Mouse (Mus musculus) hindbrain, postnatal 0 days (tissue): ENCODE results near the gene Gm7168. TPM values are rescaled to one million over a fixed set of nuclear protein-coding genes. Genes with fewer than 3 reads are reported as not detected.
"Not testable (repeated sequence)": the region's sequence is repeated elsewhere in the genome, so short reads cannot be mapped to it uniquely, and the experiment has no call there.

ENCODE experiments used
- ATAC-seq: fragments of 200-750 bp; cut with Nextera tagmentation; 2 replicates; pipeline ENCODE4 v1.8.0; 2017; ENCODE audit warnings: mild to moderate bottlenecking, moderate TSS enrichment, moderate library complexity
- DNase-seq: peaks from one replicate; pipeline ENCODE4 v3.0.0-alpha.2; 2015; ENCODE audit warnings: low spot score
- H3K27ac ChIP-seq: fragments of 300-500 bp; sonication (generic); 2 replicates; pipeline ENCODE4 v1.5.1; 2014; ENCODE audit warnings: mild to moderate bottlenecking
- H3K27me3 ChIP-seq: fragments of 300-500 bp; sonication (generic); 2 replicates; pipeline ENCODE4 v1.6.1; 2014; ENCODE audit warnings: low read length, mixed read lengths; ENCODE audit not compliant: insufficient read depth
- H3K36me3 ChIP-seq: fragments of 300-500 bp; sonication (generic); 2 replicates; pipeline ENCODE4 v1.6.1; 2014; ENCODE audit warnings: low read length, mixed read lengths; ENCODE audit not compliant: insufficient read depth
- H3K4me1 ChIP-seq: fragments of 300-500 bp; sonication (generic); 2 replicates; pipeline ENCODE4 v1.6.1; 2014; ENCODE audit warnings: antibody characterized with exemption, low read length, mixed read lengths; ENCODE audit not compliant: insufficient read depth
- H3K4me2 ChIP-seq: fragments of 300-500 bp; sonication (generic); 2 replicates; pipeline ENCODE4 v1.6.1; 2014; ENCODE audit warnings: low read depth, mild to moderate bottlenecking, low read length, moderate library complexity, mixed read lengths
- H3K4me3 ChIP-seq: fragments of 300-500 bp; sonication (generic); 2 replicates; pipeline ENCODE4 v1.5.1; 2014; ENCODE audit warnings: low read length
- H3K9ac ChIP-seq: fragments of 300-500 bp; sonication (generic); replicated peaks from 2 replicates; pipeline ENCODE4 v1.6.1; 2014; ENCODE audit warnings: mild to moderate bottlenecking, low read length, moderate library complexity, mixed read lengths
- H3K9me3 ChIP-seq: fragments of 300-500 bp; sonication (generic); 2 replicates; pipeline ENCODE4 v1.6.1; 2016; ENCODE audit warnings: low read length, mixed read lengths
- CTCF ChIP-seq: IDR thresholded peaks from 2 replicates; pipeline ENCODE4 v1.5.1; 2016; ENCODE audit warnings: antibody characterized with exemption, control low read depth, low read depth
- WGBS: fragments of 180-500 bp; shearing (Covaris S2); extraction: QIAGEN DNeasy Blood & Tissue Kit; methylation state at CpG from one replicate; pipeline ENCODE4 v1.1.7; 2014; 5-methylcytosine and 5-hydroxymethylcytosine counted together
- polyA plus RNA-seq: library from polyadenylated mRNA; unstranded; fragments of >200 nt; fragmentation: Nextera tagmentation; extraction: Ambion mirVana; gene quantifications from 2 replicates; pipeline ENCODE4 v1.2.1, GENCODE M21; 2015
- total RNA-seq: library from RNA; depleted of rRNA; stranded (reverse); fragments of >200 nt; gene quantifications from 2 replicates; pipeline ENCODE4 v1.2.3, GENCODE M21; 2014

The Gm7168 gene
- total and polyA plus RNA-seq, 2 experiments from 2014 or later: not detected

- no peaks in the 10 kb centered on the region for H3K4me1 ChIP-seq
- H3K27ac ChIP-seq: no peak overlapping the region
- no peaks in the 10 kb centered on the region for H3K27me3 ChIP-seq
- H3K36me3 ChIP-seq: no peaks in the 10 kb centered on the region
- no peaks in the 10 kb centered on the region for H3K9me3 ChIP-seq
- TF ChIP-seq CTCF: no peak
- H3K4me2 ChIP-seq: no peak overlapping the region
- no peak for DNase-seq
- WGBS: 73% methylated on average over 4 of the region's 4 CpGs
- H3K4me3 ChIP-seq: no peak overlapping the region
- ATAC-seq: no peak
- H3K9ac ChIP-seq: no peak overlapping the region
These were observed 33.6 kb upstream of the Gm7168 start for GRCm38 (mm10) chr17:13914531-13914930.

- H3K4me1 ChIP-seq: no peaks in the 10 kb centered on the region
- H3K4me3 ChIP-seq: no peak overlapping the region
- no peak for DNase-seq
- ATAC-seq: no peak
- no peaks in the 10 kb centered on the region for H3K27me3 ChIP-seq
- no peak for TF ChIP-seq CTCF
- no peak overlapping the region for H3K9ac ChIP-seq
- no peaks in the 10 kb centered on the region for H3K36me3 ChIP-seq
- H3K4me2 ChIP-seq: no peak overlapping the region
- no peak overlapping the region for H3K27ac ChIP-seq
- WGBS: 73% methylated on average over 2 of the region's 2 CpGs
- H3K9me3 ChIP-seq: no peaks in the 10 kb centered on the region
These were observed 27.4 kb upstream of the Gm7168 start for GRCm38 (mm10) chr17:13920771-13921170.

GRCm38 (mm10) chr17:13923418-13923817, 24.8 kb upstream of the Gm7168 start:
- Histone ChIP-seq H3K4me3 (no peak overlapping the region), H3K36me3 (no peaks in the 10 kb centered on the region), H3K9me3 (no peaks in the 10 kb centered on the region), H3K4me1 (no peaks in the 10 kb centered on the region), H3K27me3 (no peaks in the 10 kb centered on the region), H3K4me2 (no peak overlapping the region), H3K9ac (no peak overlapping the region), H3K27ac (no peak overlapping the region)
- DNase-seq (peak; percentile 69), ATAC-seq (peak; percentile 71)
- 52% methylated on average over 2 of the region's 2 CpGs for WGBS
- no peak for TF ChIP-seq CTCF

GRCm38 (mm10) chr17:13924588-13924987, 23.6 kb upstream of the Gm7168 start:
- no peak for ATAC-seq
- no peak overlapping the region for H3K27ac ChIP-seq
- 94% methylated on average over 2 of the region's 2 CpGs for WGBS
- no peaks in the 10 kb centered on the region for H3K27me3 ChIP-seq
- no peak for DNase-seq
- H3K9me3 ChIP-seq: no peaks in the 10 kb centered on the region
- no peak overlapping the region for H3K4me2 ChIP-seq
- no peak for TF ChIP-seq CTCF
- no peaks in the 10 kb centered on the region for H3K36me3 ChIP-seq
- no peak overlapping the region for H3K4me3 ChIP-seq
- H3K9ac ChIP-seq: no peak overlapping the region
- no peaks in the 10 kb centered on the region for H3K4me1 ChIP-seq

- Histone ChIP-seq H3K9ac (no peak overlapping the region), H3K9me3 (no peaks in the 10 kb centered on the region), H3K36me3 (no peaks in the 10 kb centered on the region), H3K4me1 (no peaks in the 10 kb centered on the region), H3K27ac (no peak overlapping the region), H3K4me3 (no peak overlapping the region), H3K27me3 (no peaks in the 10 kb centered on the region), H3K4me2 (no peak overlapping the region)
- ATAC-seq: no peak
- TF ChIP-seq CTCF: no peak
- DNase-seq: no peak
- WGBS: 65% methylated on average over 3 of the region's 3 CpGs
These were observed 22.2 kb upstream of the Gm7168 start for GRCm38 (mm10) chr17:13925931-13926330.

- ATAC-seq (no peak), DNase-seq (no peak)
- Histone ChIP-seq H3K4me2 (no peak overlapping the region), H3K27ac (no peak overlapping the region), H3K9me3 (no peaks in the 10 kb centered on the region), H3K36me3 (no peaks in the 10 kb centered on the region), H3K9ac (no peak overlapping the region), H3K4me1 (no peaks in the 10 kb centered on the region), H3K4me3 (no peak overlapping the region), H3K27me3 (no peaks in the 10 kb centered on the region)
- no peak for TF ChIP-seq CTCF
- 87% methylated on average over 9 of the region's 9 CpGs for WGBS
These were observed 17.8 kb upstream of the Gm7168 start for GRCm38 (mm10) chr17:13930421-13930820.

GRCm38 (mm10) chr17:13935364-13935763, 12.8 kb upstream of the Gm7168 start:
- H3K9me3 ChIP-seq, H3K36me3 ChIP-seq, H3K4me1 ChIP-seq, H3K27ac ChIP-seq, H3K4me2 ChIP-seq, H3K27me3 ChIP-seq, DNase-seq, H3K9ac ChIP-seq, H3K4me3 ChIP-seq, ATAC-seq: not testable (repeated sequence)
- 94% methylated on average over 2 of the region's 2 CpGs for WGBS
